Mouse (Mus musculus) bone marrow, adult 2 months (tissue): ENCODE measurements around the gene Tmem38b. TPM values are rescaled to one million over a fixed set of nuclear protein-coding genes. Genes with fewer than 3 reads are reported as not detected.

Experiments
- H3K27ac ChIP-seq: fragments of 200-500 bp; 2 replicates; pipeline ENCODE4 v1.5.1; 2012; ENCODE audit warnings: low read depth, mild to moderate bottlenecking, control low read depth, inconsistent platforms, low read length; ENCODE audit not compliant: control insufficient read depth, poor library complexity, insufficient read depth
- H3K4me1 ChIP-seq: fragments of 200-500 bp; 2 replicates; pipeline ENCODE4 v1.6.1; 2011; ENCODE audit warnings: low read length; ENCODE audit not compliant: control insufficient read depth, insufficient read depth
- H3K4me3 ChIP-seq: fragments of 200-500 bp; replicated peaks from 2 replicates; pipeline ENCODE3; 2011; ENCODE audit warnings: mild to moderate bottlenecking, low read depth, low read length, control low read depth; ENCODE audit not compliant: control insufficient read depth
- CTCF ChIP-seq: fragments of 200-500 bp; IDR thresholded peaks from 2 replicates; pipeline ENCODE4 v1.5.1; 2011; ENCODE audit warnings: low read length, control low read depth; ENCODE audit not compliant: control insufficient read depth, insufficient read depth
- POLR2A ChIP-seq: fragments of 200-500 bp; IDR thresholded peaks from 2 replicates; pipeline ENCODE4 v1.6.1; 2011; ENCODE audit warnings: low read depth, mild to moderate bottlenecking, control low read depth, low read length, borderline replicate concordance; ENCODE audit not compliant: control insufficient read depth
- WGBS: fragments of 180-500 bp; shearing (Covaris S2); methylation state at CpG from one replicate; pipeline ENCODE4 v1.1.7; 2018; 5-methylcytosine and 5-hydroxymethylcytosine counted together
- polyA plus RNA-seq: library from polyadenylated mRNA; stranded (reverse); fragments of >200 nt; gene quantifications from 2 replicates; pipeline ENCODE4 v1.2.4, GENCODE M21; 2011; ENCODE audit warnings: low replicate concordance; ENCODE audit not compliant: missing spikeins, insufficient read depth, insufficient read length

Tmem38b gene
- polyA plus RNA-seq, 1 experiment: 3.8 TPM

DNA sequence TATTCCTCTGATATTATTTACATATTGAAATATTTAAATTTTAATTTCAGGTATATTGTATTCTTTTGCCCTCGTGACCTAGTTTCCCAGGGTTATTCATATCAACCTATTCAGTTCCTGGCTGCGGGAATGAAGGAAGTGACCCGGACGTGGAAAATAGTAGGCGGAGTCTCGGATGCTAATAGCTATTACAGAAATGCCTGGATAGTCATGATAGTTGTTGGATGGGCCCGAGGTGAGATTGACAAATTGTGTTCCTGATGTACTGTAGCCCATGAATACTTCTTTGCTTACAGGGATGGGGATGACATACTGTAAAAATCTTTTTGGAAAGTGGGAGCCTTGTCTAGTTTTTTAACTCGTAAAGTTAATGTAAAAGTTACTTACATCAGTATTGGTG lies 23.0 kb downstream of the Tmem38b start:
- H3K4me1 ChIP-seq: no peaks in the 10 kb centered on the region; the same call in 1 of the 2 replicates
- no peak overlapping the region for H3K4me3 ChIP-seq
- H3K27ac ChIP-seq: no peak overlapping the region
- TF ChIP-seq POLR2A (no peak), CTCF (no peak)
- 84% methylated on average over 8 of the region's 8 CpGs for WGBS

DNA sequence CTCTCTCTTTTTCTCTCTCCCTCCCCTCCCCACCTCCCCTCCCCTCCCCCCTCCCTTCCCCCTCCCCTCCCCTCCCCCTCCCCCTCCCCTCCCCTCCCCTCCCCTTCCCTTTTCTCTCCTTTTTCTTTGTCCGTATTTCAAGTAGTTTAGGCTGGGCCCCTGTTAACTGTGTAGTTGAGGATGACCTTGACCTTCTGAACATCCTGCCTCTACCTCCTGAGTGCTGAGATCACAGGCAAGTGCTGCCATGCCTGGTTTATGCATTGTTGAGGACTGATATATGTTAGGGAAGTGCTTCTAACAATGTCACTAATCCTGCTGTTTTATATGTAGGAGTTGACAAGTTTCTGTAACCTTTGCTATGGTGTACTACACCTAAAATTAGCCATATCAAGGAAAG lies 24.0 kb downstream of the Tmem38b start:
- WGBS: 83% methylated on average over 1 of the region's 1 CpGs

DNA sequence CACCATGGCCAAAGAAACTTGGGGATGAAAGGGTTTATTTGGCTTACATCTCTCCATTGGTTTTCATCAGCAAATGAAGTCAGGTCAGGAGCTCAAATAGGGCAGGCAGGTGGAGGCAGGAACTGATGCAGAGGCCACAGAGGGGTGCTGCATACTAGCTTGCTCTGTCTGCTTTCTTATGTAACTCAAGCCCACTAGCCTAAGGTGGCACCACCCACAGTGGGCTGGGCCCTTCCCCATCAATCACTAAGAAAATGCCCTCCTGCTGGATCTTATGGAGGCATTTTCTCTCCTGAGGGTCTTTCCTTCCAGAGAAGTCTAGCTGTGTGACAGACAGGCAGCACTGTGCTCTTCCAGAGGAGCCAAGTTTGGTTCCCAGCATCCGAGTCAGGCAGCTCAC lies 27.5 kb downstream of the Tmem38b start:
- no peak for TF ChIP-seq POLR2A
- TF ChIP-seq CTCF: no peak
- WGBS: 84% methylated on average over 1 of the region's 1 CpGs
- no peak overlapping the region for H3K4me3 ChIP-seq
- no peaks in the 10 kb centered on the region; the same call in 1 of the 2 replicates for H3K4me1 ChIP-seq
- no peak overlapping the region for H3K27ac ChIP-seq

More for the DNA sequence above, 24.0 kb downstream of the Tmem38b start:
- Histone ChIP-seq H3K4me3 (no peak overlapping the region), H3K4me1 (no peaks in the 10 kb centered on the region; the same call in 1 of the 2 replicates), H3K27ac (no peak overlapping the region)
- TF ChIP-seq POLR2A (no peak), CTCF (no peak)

DNA sequence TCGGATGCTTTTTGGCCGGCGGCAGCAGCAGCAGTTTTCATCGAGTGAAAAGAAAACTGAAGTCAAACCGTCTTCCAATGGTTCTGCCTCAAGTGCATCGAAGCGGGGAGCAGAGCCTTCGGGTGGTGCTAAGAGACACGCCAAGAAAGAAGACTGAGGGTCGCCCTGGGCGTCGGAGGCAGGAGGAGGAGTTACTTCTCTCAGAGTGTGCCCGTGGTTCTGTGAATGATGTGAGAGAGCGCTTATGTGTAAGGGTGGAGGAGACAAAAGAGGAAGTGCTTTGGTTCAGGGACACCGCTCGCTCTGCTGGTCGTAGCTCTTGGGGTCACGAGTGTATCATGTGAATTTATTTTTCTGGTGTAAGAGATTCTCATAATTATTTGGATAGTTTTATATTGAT lies 34.1 kb downstream of the Tmem38b start:
- WGBS: 20% methylated on average over 18 of the region's 18 CpGs
- Histone ChIP-seq H3K4me1 (no peaks in the 10 kb centered on the region; the same call in 1 of the 2 replicates), H3K27ac (no peak overlapping the region), H3K4me3 (peak overlapping the region; percentile 4)
- TF ChIP-seq CTCF (no peak), POLR2A (no peak)

DNA sequence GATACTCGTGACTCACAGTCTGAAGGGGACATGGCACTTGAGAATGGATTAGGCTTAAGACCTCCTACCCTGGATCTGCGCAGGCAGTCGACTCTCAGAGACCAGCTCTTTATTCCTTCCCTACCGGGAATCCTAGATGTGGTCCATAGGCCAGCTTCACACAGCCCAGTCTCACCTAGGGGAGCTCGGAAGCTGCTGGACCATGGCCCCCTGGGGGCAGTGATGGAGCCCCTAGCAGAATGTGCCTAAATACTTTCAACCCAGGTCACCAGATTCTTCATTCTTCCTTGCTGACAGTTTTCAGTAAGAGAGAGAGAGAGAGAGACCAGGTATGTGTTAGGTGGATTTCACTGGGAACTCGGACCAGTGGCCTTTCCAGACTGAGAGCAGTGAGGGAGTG lies 36.3 kb downstream of the Tmem38b start:
- WGBS: 80% methylated on average over 6 of the region's 6 CpGs
- Histone ChIP-seq H3K4me3 (no peak overlapping the region), H3K4me1 (no peaks in the 10 kb centered on the region; the same call in 1 of the 2 replicates), H3K27ac (no peak overlapping the region)
- TF ChIP-seq CTCF: no peak
- no peak for TF ChIP-seq POLR2A

DNA sequence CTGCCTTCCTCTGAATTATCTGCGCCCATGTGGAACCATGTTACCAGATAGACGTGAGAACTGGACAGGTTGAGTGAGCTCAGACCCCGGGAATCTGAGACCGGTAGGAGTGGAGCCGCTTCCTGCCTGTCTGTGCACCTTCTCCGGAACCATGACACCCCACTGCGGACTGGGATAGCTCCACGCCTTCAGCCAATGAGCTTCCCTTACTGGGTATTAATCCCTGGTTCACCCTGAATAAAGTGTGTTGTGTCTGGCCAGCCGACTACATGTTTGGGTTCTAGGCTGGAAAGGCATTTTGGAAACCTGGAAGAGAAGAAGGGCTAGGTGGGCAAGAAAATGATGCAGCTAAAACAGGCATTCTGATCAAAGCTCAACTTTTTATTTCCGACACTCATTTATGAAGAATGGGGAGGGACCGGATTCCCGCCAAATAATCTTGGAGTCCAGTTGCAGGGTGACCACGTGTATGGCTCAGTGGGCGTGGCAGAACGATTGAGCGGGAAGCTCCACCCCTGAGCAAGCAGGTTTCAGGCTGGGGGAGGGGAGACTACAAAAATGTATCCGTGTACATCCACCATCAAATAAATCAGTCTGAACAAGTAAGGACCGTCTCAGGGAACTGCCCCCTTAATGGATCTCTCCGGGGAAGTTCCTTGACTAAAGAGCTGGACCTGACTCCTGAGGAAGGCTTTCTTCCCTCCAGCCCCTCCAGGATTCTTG lies 38.4 kb downstream of the Tmem38b start:
- WGBS: 84% methylated on average over 19 of the region's 19 CpGs
- TF ChIP-seq CTCF: no peak
- TF ChIP-seq POLR2A: no peak

DNA sequence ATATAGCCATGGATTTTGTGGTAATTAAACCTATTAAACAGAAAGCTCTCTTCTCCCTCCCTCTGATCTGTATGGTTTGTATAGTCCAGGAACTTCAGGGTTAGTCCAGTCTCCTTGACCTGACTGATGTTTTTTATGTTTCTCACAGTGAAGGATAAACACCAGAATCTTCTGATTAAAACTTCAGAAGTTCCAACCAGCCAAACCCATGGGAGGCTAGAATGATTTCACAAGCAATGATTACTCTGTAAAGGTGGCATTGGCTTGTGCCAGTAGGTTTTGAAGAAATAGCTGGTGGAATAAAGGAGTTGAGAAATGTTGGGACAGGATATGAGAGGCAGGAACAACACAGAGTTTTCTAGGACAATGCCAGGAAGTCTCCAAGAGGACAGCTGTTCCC lies 40.6 kb downstream of the Tmem38b start:
- no peak overlapping the region for H3K4me3 ChIP-seq
- no peak for TF ChIP-seq CTCF
- TF ChIP-seq POLR2A: no peak

More for the DNA sequence above, 38.4 kb downstream of the Tmem38b start:
- Histone ChIP-seq H3K27ac (no peak overlapping the region), H3K4me1 (no peaks in the 10 kb centered on the region; the same call in 1 of the 2 replicates), H3K4me3 (no peak overlapping the region)

DNA sequence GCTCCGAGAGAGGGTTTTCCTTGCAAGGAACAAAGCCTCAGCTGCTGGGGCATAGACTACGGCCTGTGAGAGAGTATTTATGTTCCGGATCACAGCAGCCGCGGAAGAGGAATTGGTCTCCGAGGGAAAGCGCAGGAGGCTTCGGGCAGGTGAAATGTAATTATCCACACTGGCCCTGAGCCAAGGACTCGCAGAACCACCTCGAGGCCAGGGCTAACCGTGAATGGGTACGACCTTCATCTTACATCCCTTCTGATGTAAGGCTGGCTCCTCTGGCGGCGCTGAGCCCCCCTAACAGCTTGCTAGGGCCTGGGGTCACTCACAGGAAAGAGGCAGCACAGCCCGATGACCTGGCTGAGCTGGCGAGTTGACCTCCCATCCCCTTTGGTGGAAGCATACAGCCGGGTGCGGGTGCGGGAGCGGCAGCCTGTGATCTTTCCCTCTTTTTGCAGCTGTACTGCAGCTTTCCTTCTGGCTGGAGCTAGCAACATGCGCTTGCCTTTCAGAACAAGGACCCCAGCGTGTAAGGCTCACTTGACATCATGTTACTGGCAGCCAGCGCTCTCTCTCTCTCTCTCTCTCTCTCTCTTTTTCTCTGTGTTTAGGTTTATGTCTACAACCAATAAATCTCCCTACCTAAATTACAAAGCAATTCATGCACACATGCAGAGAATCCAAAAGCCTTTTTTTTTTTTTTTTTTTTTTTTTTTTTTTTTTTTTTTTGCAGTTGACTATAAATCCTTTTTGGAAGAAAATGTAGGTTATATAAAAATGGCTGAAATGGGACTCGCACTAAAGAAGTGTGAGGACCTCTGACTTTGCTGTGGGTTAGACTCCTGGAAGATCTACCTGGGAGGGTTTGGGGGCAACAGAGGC lies 52.9 kb downstream of the Tmem38b start:
- 82% methylated on average over 24 of the region's 24 CpGs for WGBS

More for the DNA sequence above, 40.6 kb downstream of the Tmem38b start:
- no peak overlapping the region for H3K27ac ChIP-seq
- no peaks in the 10 kb centered on the region for H3K4me1 ChIP-seq

More for the DNA sequence above, 52.9 kb downstream of the Tmem38b start:
- Histone ChIP-seq H3K4me1 (no peaks in the 10 kb centered on the region), H3K4me3 (no peak overlapping the region), H3K27ac (no peak overlapping the region)
- TF ChIP-seq CTCF (no peak), POLR2A (peak; percentile 21; the same call in 1 of the 2 replicates)
